Mouse (Mus musculus) liver, postnatal 0 days (tissue): ENCODE results near the gene Prr15l. TPM values are rescaled to one million over a fixed set of nuclear protein-coding genes. Genes with fewer than 3 reads are reported as not detected.

ENCODE experiments used
- ATAC-seq: fragments of 200-750 bp; cut with Nextera tagmentation; 2 replicates; pipeline ENCODE4 v1.8.0; 2017; ENCODE audit warnings: mild to moderate bottlenecking, moderate library complexity
- DNase-seq: peaks from one replicate; pipeline ENCODE4 v3.0.0-alpha.2; 2016
- H3K27ac ChIP-seq: fragments of 300-500 bp; sonication (generic); 2 replicates; pipeline ENCODE4 v1.5.1; 2014; ENCODE audit warnings: antibody characterized with exemption, moderate library complexity, mild to moderate bottlenecking, low read depth
- H3K27me3 ChIP-seq: fragments of 300-500 bp; sonication (generic); 2 replicates; pipeline ENCODE4 v1.6.1; 2014; ENCODE audit warnings: low read length, control low read depth, mixed read lengths; ENCODE audit not compliant: insufficient read depth
- H3K36me3 ChIP-seq: fragments of 300-500 bp; sonication (generic); replicated peaks from 2 replicates; pipeline ENCODE4 v1.6.1; 2014; ENCODE audit warnings: mild to moderate bottlenecking, control low read depth, low read length, moderate library complexity, mixed read lengths; ENCODE audit not compliant: insufficient read depth
- H3K4me1 ChIP-seq: fragments of 300-500 bp; sonication (generic); 2 replicates; pipeline ENCODE4 v1.6.1; 2014; ENCODE audit warnings: antibody characterized with exemption, mild to moderate bottlenecking, control low read depth; ENCODE audit not compliant: insufficient read depth
- H3K4me2 ChIP-seq: fragments of 300-500 bp; sonication (generic); 2 replicates; pipeline ENCODE4 v1.6.1; 2014; ENCODE audit warnings: low read depth, mild to moderate bottlenecking, low read length, moderate library complexity, mixed read lengths
- H3K4me3 ChIP-seq: fragments of 300-500 bp; sonication (generic); 2 replicates; pipeline ENCODE4 v1.5.1; 2014; ENCODE audit warnings: low read depth, low read length
- H3K9ac ChIP-seq: fragments of 300-500 bp; sonication (generic); replicated peaks from 2 replicates; pipeline ENCODE4 v1.6.1; 2014; ENCODE audit warnings: mild to moderate bottlenecking, moderate library complexity
- H3K9me3 ChIP-seq: fragments of 300-500 bp; sonication (generic); 2 replicates; pipeline ENCODE4 v1.6.1; 2016; ENCODE audit warnings: mild to moderate bottlenecking, control low read depth, low read length, mixed read lengths
- CTCF ChIP-seq: sonication (generic); IDR thresholded peaks from 2 replicates; pipeline ENCODE4 v1.5.1; 2016; ENCODE audit warnings: antibody characterized with exemption, low read depth
- EP300 ChIP-seq: IDR thresholded peaks from 2 replicates; pipeline ENCODE4 v1.6.1; 2016; ENCODE audit warnings: antibody characterized with exemption, low read depth, mild to moderate bottlenecking
- WGBS: fragments of 180-500 bp; shearing (Covaris S2); extraction: QIAGEN DNeasy Blood & Tissue Kit; methylation state at CpG from one replicate; pipeline ENCODE4 v1.1.7; 2014; ENCODE audit not compliant: insufficient replicate concordance; 5-methylcytosine and 5-hydroxymethylcytosine counted together
- polyA plus RNA-seq: library from polyadenylated mRNA; unstranded; fragments of >200 nt; fragmentation: Nextera tagmentation; extraction: Ambion mirVana; gene quantifications from 2 replicates; pipeline ENCODE4 v1.2.1, GENCODE M21; 2015

Gene Prr15l
- polyA plus RNA-seq, 1 experiment from 2014 or later, result 10.1 TPM

- Histone ChIP-seq H3K9ac (peak overlapping the region; percentile 14), H3K27ac (peak overlapping the region; percentile 87), H3K36me3 (peaks cover 11% of the 10 kb centered on the region; the same call in 1 of the 2 replicates), H3K4me2 (peak overlapping the region; percentile 64), H3K4me3 (0 out of 2 replicates have a peak overlapping the region, but pooled peaks have one; percentile 6), H3K27me3 (no peaks in the 10 kb centered on the region), H3K4me1 (peaks cover 39% of the 10 kb centered on the region), H3K9me3 (no peaks in the 10 kb centered on the region)
- ATAC-seq (no peak), DNase-seq (no peak)
- TF ChIP-seq CTCF (no peak), EP300 (no peak)
- WGBS, result 48% methylated on average over 6 of the region's 6 CpGs
These were observed 40.6 kb downstream of the Prr15l start for GRCm38 (mm10) chr11:96968476-96968875.

- H3K9ac ChIP-seq, result 0 out of 2 replicates have a peak overlapping the region, but pooled peaks have one; percentile 38
- TF ChIP-seq EP300, result no peak
- no peak for TF ChIP-seq CTCF
These were observed 41.4 kb downstream of the Prr15l start for GRCm38 (mm10) chr11:96969280-96969722.

GRCm38 (mm10) chr11:96969746-96970145, 41.8 kb downstream of the Prr15l start:
- peaks cover 41% of the 10 kb centered on the region for H3K4me1 ChIP-seq
- H3K4me2 ChIP-seq, result peak overlapping the region; percentile 64; the same call in 1 of the 2 replicates
- no peak overlapping the region for H3K9ac ChIP-seq
- H3K36me3 ChIP-seq, result no peaks in the 10 kb centered on the region; the same call in 1 of the 2 replicates
- no peak for ATAC-seq
- no peaks in the 10 kb centered on the region for H3K9me3 ChIP-seq
- no peak for TF ChIP-seq CTCF
- no peak for TF ChIP-seq EP300
- 50% methylated on average over 1 of the region's 1 CpGs for WGBS
- no peaks in the 10 kb centered on the region for H3K27me3 ChIP-seq
- no peak overlapping the region for H3K4me3 ChIP-seq
- peak overlapping the region; percentile 87 for H3K27ac ChIP-seq
- no peak for DNase-seq

More at GRCm38 (mm10) chr11:96969280-96969722, 41.4 kb downstream of the Prr15l start:
- peaks cover 4% of the 10 kb centered on the region; the same call in 1 of the 2 replicates for H3K36me3 ChIP-seq
- peak overlapping the region; percentile 64 for H3K4me2 ChIP-seq
- no peak overlapping the region for H3K4me3 ChIP-seq
- ATAC-seq (no peak), DNase-seq (no peak)
- H3K4me1 ChIP-seq, result peaks cover 40% of the 10 kb centered on the region
- no peaks in the 10 kb centered on the region for H3K27me3 ChIP-seq
- 53% methylated on average over 5 of the region's 5 CpGs for WGBS
- peak overlapping the region; percentile 87 for H3K27ac ChIP-seq
- H3K9me3 ChIP-seq, result no peaks in the 10 kb centered on the region

GRCm38 (mm10) chr11:96970341-96970740, 42.4 kb downstream of the Prr15l start:
- no peaks in the 10 kb centered on the region for H3K36me3 ChIP-seq
- H3K27me3 ChIP-seq, result no peaks in the 10 kb centered on the region
- DNase-seq (no peak), ATAC-seq (no peak)
- no peak overlapping the region for H3K4me3 ChIP-seq
- no peaks in the 10 kb centered on the region for H3K9me3 ChIP-seq
- H3K4me2 ChIP-seq, result no peak overlapping the region
- no peak for TF ChIP-seq CTCF
- no peak for TF ChIP-seq EP300
- no peak overlapping the region for H3K9ac ChIP-seq
- H3K27ac ChIP-seq, result peak overlapping the region; percentile 87
- H3K4me1 ChIP-seq, result peaks cover 46% of the 10 kb centered on the region
- 58% methylated on average over 3 of the region's 3 CpGs for WGBS

- no peaks in the 10 kb centered on the region for H3K27me3 ChIP-seq
- no peak overlapping the region for H3K4me2 ChIP-seq
- TF ChIP-seq EP300 (no peak), CTCF (no peak)
- no peak overlapping the region for H3K4me3 ChIP-seq
- H3K9ac ChIP-seq, result no peak overlapping the region
- WGBS, result 86% methylated on average over 5 of the region's 5 CpGs
- peaks cover 48% of the 10 kb centered on the region for H3K4me1 ChIP-seq
- H3K36me3 ChIP-seq, result no peaks in the 10 kb centered on the region
- ATAC-seq (no peak), DNase-seq (no peak)
- H3K27ac ChIP-seq, result no peak overlapping the region
- no peaks in the 10 kb centered on the region for H3K9me3 ChIP-seq
These were observed 45.0 kb downstream of the Prr15l start for GRCm38 (mm10) chr11:96972906-96973305.

GRCm38 (mm10) chr11:96973426-96973964, 45.6 kb downstream of the Prr15l start:
- Histone ChIP-seq H3K27me3 (no peaks in the 10 kb centered on the region), H3K27ac (peak overlapping the region; percentile 58; the same call in 1 of the 2 replicates), H3K4me1 (peaks cover 44% of the 10 kb centered on the region), H3K9me3 (no peaks in the 10 kb centered on the region), H3K9ac (0 out of 2 replicates have a peak overlapping the region, but pooled peaks have one; percentile 3), H3K4me3 (no peak overlapping the region), H3K4me2 (no peak overlapping the region), H3K36me3 (no peaks in the 10 kb centered on the region)
- DNase-seq (no peak), ATAC-seq (no peak)
- TF ChIP-seq CTCF (no peak), EP300 (no peak)
- WGBS, result 90% methylated on average over 5 of the region's 5 CpGs
